In genomic region chr5:30887331-30887761, GRCm38 (mm10) we compare ENCODE assay signal across 8 mouse cellular contexts. TPM values are rescaled to one million over a fixed set of nuclear protein-coding genes. Genes with fewer than 3 reads are reported as not detected.
DNase-seq lines count a peak whose midpoint lies in the region; ATAC-seq lines count a peak whose summit lies in the region.

No protein-coding gene starts in this region.

- DNase-seq in 416B (ENCODE audit: low read depth): peak; percentile 95
- DNase-seq in ZHBTc4 (ENCODE audit: low read depth, low spot score): peak; percentile 97
- peak; percentile 44 to 68 for DNase-seq in cerebellum, postnatal 4 days (ENCODE audit: low spot score in 2 of 2)
- peak; percentile 80 to 82 for DNase-seq in heart, adult 18-20 months
- DNase-seq in kidney, adult 9 months: peak; percentile 82
- DNase-seq in lung, adult 18-20 months: peak; percentile 77 to 82
- DNase-seq in testis, postnatal 10 days (ENCODE audit: low spot score): peak; percentile 74

- H3K4me2 ChIP-seq in neural tube, embryonic 14.5 days (ENCODE audit: low read depth, low read length): peak overlapping the region; percentile 71

- no peaks in the 10 kb centered on the region for H3K27me3 ChIP-seq in neural tube, embryonic 14.5 days (ENCODE audit: control insufficient read depth, insufficient read depth, low read length)

- H3K4me3 ChIP-seq in neural tube, embryonic 14.5 days (ENCODE audit: low read depth, low read length): peak overlapping the region; percentile 59

- WGBS in neural tube, embryonic 14.5 days: 0% methylated on average over 19 of the region's 19 CpGs

- peaks cover 14% of the 10 kb centered on the region for H3K4me1 ChIP-seq in neural tube, embryonic 14.5 days (ENCODE audit: control insufficient read depth, insufficient read depth, low read length)

- H3K9me3 ChIP-seq in neural tube, embryonic 14.5 days (ENCODE audit: control insufficient read depth, low read length): no peaks in the 10 kb centered on the region

- ATAC-seq in neural tube, embryonic 14.5 days (ENCODE audit: low read depth): peak; percentile 28

- peak overlapping the region; percentile 71 for H3K9ac ChIP-seq in neural tube, embryonic 14.5 days (replicated peaks; ENCODE audit: low read depth, low read length)

- H3K36me3 ChIP-seq in neural tube, embryonic 14.5 days (ENCODE audit: control insufficient read depth, insufficient read depth, low read length): peaks cover 8% of the 10 kb centered on the region

- H3K27ac ChIP-seq in neural tube, embryonic 14.5 days (ENCODE audit: low read depth, low read length): peak overlapping the region; percentile 94

RNA-seq across cellular contexts. Expression of gene Agbl5, which starts 1.1 kb away (rescaled TPM):
- total RNA-seq in heart, adult 18-20 months (2021): 1 to 10 TPM; 7.2 to 7.3 TPM
- polyA plus RNA-seq in neural tube, embryonic 14.5 days (2014; fragmentation: Nextera tagmentation; extraction: Ambion mirVana): 27.7 and 29.2 TPM in 2 replicates

RNA-seq across cellular contexts. Expression of gene Tmem214, which starts 19.5 kb away (rescaled TPM):
- 10 to 100 TPM; 34.4 to 38.6 TPM for total RNA-seq in heart, adult 18-20 months (2021)
- 48.6 and 53.7 TPM in 2 replicates for polyA plus RNA-seq in neural tube, embryonic 14.5 days (2014; fragmentation: Nextera tagmentation; extraction: Ambion mirVana)

RNA-seq across cellular contexts. Expression of gene Ost4, which starts 20.2 kb away (rescaled TPM):
- total RNA-seq in heart, adult 18-20 months (2021): 100 to 1,000 TPM; 146 to 159 TPM
- polyA plus RNA-seq in neural tube, embryonic 14.5 days (2014; fragmentation: Nextera tagmentation; extraction: Ambion mirVana): 234 TPM in 2 replicates

RNA-seq across cellular contexts. Expression of gene Emilin1, which starts 25.9 kb away (rescaled TPM):
- 10 to 100 TPM; 14.2 to 16.9 TPM for total RNA-seq in heart, adult 18-20 months (2021)
- polyA plus RNA-seq in neural tube, embryonic 14.5 days (2014; fragmentation: Nextera tagmentation; extraction: Ambion mirVana): 3.5 and 22.9 TPM in 2 replicates

RNA-seq across cellular contexts. Expression of gene Khk, which starts 33.9 kb away (rescaled TPM):
- total RNA-seq in heart, adult 18-20 months (2021): 10 to 100 TPM; 27.1 to 28.5 TPM
- polyA plus RNA-seq in neural tube, embryonic 14.5 days (2014; fragmentation: Nextera tagmentation; extraction: Ambion mirVana): 8.3 and 10.4 TPM in 2 replicates

Comparison
In these comparisons a context has a peak if more than half of its experiments do, and no peak if none do; other contexts are left out.
1. Peak in every context shown above with its lines: DNase-seq, ATAC-seq, H3K4me3 ChIP-seq and H3K27ac ChIP-seq.